Mouse (Mus musculus): ENCODE results near the gene Plcl1. TPM values are rescaled to one million over a fixed set of nuclear protein-coding genes. Genes with fewer than 3 reads are reported as not detected.
A peak's percentile ranks its signal among the peaks of the same experiment; 100 is the strongest.

The Plcl1 gene
- polyA plus RNA-seq, 1 experiment from 2014 or later: 3.9 TPM

DNA sequence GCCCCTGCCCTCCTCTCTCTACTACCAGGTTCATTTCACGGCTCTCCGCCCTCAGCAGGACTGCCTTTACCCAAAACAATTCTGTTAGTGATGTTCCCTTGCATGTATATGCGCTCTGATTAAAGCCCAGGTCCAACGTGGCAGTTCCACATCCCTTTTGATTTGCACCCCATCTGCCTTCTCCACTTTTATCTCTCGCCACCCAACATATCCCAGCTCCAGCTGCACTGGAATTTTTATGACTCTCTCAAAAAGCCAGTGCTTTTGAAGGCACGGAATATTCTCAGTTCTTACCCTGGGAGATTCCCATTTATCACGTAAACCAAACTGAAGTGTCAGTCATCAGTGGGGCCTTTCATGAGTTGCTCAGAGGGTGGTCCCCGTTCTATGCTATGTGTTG lies 200.7 kb downstream of the Plcl1 start:
- H3K9ac ChIP-seq (replicated peaks; ENCODE audit: low read length): no peak overlapping the region
- no peak for ATAC-seq (ENCODE audit: low FRiP score, low TSS enrichment)

DNA sequence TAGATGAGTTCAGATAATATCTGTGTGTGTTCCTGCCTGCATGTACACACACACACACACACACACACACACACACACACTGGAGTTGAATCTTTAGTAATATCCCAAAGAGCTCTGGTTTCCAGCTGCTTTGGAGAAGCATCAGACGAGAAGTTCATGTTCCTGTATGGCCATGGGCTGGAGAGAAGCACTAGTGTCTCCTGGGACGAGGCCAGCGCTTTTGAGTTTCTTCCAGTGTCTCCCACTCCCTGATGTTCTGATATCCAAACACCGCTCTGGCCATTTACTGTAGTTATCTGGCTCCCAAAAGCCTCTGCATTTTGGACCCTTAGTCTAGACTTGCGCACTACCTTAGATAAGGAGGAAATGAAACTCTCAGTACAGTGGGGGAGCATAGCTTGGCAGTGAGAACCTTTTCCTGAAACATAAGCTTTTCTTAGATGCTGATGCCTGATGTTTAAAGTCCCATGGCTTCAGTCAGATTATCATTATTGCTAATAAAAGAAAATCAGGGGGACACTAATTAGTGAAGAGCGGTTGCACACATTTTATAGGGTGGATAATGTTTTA lies 207.1 kb downstream of the Plcl1 start:
- no peak overlapping the region for H3K9ac ChIP-seq (replicated peaks; ENCODE audit: low read length)
- no peaks in the 10 kb centered on the region for H3K27me3 ChIP-seq (ENCODE audit: insufficient read depth, low read length)
- no peak overlapping the region for H3K27ac ChIP-seq (ENCODE audit: low read length)
- no peaks in the 10 kb centered on the region for H3K9me3 ChIP-seq (ENCODE audit: low read length)
- H3K36me3 ChIP-seq (ENCODE audit: insufficient read depth, low read length): no peaks in the 10 kb centered on the region
- WGBS: 81% methylated on average over 6 of the region's 6 CpGs
- no peak for ATAC-seq (ENCODE audit: low FRiP score, low TSS enrichment)
- peaks cover 14% of the 10 kb centered on the region; the same call in 1 of the 2 replicates for H3K4me1 ChIP-seq (ENCODE audit: insufficient read depth, low read length)
- no peak overlapping the region for H3K4me2 ChIP-seq (replicated peaks; ENCODE audit: low read depth, low read length)
- H3K4me3 ChIP-seq (ENCODE audit: low read length): no peak overlapping the region

More for the DNA sequence above, 200.7 kb downstream of the Plcl1 start:
- no peak overlapping the region for H3K4me3 ChIP-seq (ENCODE audit: low read length)
- no peaks in the 10 kb centered on the region for H3K9me3 ChIP-seq (ENCODE audit: low read length)
- no peaks in the 10 kb centered on the region for H3K27me3 ChIP-seq (ENCODE audit: insufficient read depth, low read length)
- no peaks in the 10 kb centered on the region for H3K36me3 ChIP-seq (ENCODE audit: insufficient read depth, low read length)
- WGBS: 36% methylated on average over 8 of the region's 8 CpGs
- H3K27ac ChIP-seq (ENCODE audit: low read length): peak overlapping the region; percentile 61
- peaks cover 31% of the 10 kb centered on the region for H3K4me1 ChIP-seq (ENCODE audit: insufficient read depth, low read length)
- H3K4me2 ChIP-seq (replicated peaks; ENCODE audit: low read depth, low read length): no peak overlapping the region

DNA sequence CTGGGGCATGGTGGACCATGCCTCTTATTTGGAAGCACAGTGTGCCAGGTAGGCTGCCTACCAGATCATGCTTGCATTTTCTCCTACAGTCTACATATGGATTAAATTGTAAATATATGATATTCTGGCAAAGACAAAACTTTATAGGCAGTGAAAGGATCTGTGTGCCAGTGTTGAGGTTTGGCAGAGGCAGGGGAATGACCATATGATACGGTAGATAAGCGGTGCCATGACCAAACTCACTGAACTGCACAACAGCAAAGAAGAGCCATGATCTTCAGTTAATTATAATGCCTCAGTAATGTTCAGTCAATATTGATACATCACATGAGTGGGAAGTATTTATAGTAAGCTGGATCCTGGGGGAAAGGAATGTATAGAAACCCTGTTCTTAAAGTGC lies 212.1 kb downstream of the Plcl1 start:
- Histone ChIP-seq H3K4me3 (ENCODE audit: low read length) (no peak overlapping the region), H3K27ac (ENCODE audit: low read length) (no peak overlapping the region), H3K9me3 (ENCODE audit: low read length) (no peaks in the 10 kb centered on the region), H3K4me1 (ENCODE audit: insufficient read depth, low read length) (peaks cover 7% of the 10 kb centered on the region; the same call in 1 of the 2 replicates), H3K9ac (replicated peaks; ENCODE audit: low read length) (no peak overlapping the region), H3K4me2 (replicated peaks; ENCODE audit: low read depth, low read length) (no peak overlapping the region), H3K27me3 (ENCODE audit: insufficient read depth, low read length) (no peaks in the 10 kb centered on the region), H3K36me3 (ENCODE audit: insufficient read depth, low read length) (no peaks in the 10 kb centered on the region)
- ATAC-seq (ENCODE audit: low FRiP score, low TSS enrichment): no peak
- 97% methylated on average over 2 of the region's 2 CpGs for WGBS

DNA sequence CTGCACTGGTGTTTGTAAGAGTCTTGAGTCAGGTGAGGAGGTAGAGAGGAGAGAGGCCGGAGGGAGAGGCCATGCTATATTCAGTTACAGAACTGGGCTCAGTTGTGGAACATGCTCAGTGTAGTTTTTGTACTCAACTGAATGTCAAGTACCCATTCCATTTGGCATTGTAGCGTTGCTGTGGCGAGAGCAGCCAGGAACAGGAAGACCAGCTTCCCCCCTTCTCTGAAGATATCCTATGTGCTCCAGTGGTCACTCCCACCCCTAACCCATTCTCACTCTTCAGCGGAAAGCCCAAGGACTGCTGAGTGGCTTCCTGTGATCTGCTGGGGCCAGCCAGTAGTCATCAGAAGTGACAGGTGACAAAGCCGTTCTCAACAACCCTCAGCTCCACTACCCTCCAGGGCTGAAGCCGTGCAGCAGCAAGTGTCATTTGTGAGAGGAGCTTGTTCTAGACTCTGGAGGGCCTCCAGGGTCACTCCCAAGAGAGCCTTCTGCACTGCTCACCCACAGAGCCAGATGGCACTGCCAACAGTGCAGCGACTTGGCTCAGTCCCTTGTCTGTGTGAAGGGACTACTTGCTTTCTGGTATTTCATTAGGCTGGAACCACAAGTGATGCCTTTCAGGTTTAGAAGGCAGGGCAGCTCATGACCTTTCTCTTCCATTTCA lies 213.0 kb downstream of the Plcl1 start:
- WGBS: 52% methylated on average over 7 of the region's 7 CpGs
- H3K9ac ChIP-seq (replicated peaks; ENCODE audit: low read length): no peak overlapping the region
- H3K4me3 ChIP-seq (ENCODE audit: low read length): no peak overlapping the region
- H3K27ac ChIP-seq (ENCODE audit: low read length): peak overlapping the region; percentile 34; the same call in 1 of the 2 replicates
- no peaks in the 10 kb centered on the region for H3K9me3 ChIP-seq (ENCODE audit: low read length)
- H3K36me3 ChIP-seq (ENCODE audit: insufficient read depth, low read length): no peaks in the 10 kb centered on the region
- H3K4me1 ChIP-seq (ENCODE audit: insufficient read depth, low read length): peaks cover 7% of the 10 kb centered on the region; the same call in 1 of the 2 replicates
- no peaks in the 10 kb centered on the region for H3K27me3 ChIP-seq (ENCODE audit: insufficient read depth, low read length)
- H3K4me2 ChIP-seq (replicated peaks; ENCODE audit: low read depth, low read length): no peak overlapping the region
- peak; percentile 57 for ATAC-seq (ENCODE audit: low FRiP score, low TSS enrichment)

DNA sequence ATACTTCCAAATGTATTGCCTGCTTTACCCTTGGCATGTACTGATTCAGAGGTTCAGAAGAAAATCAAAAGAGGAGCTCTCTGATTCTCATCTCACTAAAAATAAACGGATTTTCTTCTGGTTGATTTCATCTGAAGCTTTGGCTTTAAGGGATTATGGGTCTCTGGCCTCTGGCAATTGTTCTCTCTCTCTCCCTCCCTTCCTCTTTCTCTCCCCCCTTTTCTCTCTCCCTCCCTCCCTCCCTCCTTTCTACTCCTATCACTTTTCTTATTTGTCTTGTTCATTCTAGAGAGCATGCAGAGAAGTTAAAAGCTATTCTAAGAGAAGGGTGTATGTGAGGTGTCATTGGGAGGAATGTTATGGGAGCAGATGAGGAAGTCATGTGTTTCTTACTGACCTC lies 225.8 kb downstream of the Plcl1 start:
- WGBS: 59% methylated on average over 1 of the region's 1 CpGs
- no peak for ATAC-seq (ENCODE audit: low FRiP score, low TSS enrichment)

DNA sequence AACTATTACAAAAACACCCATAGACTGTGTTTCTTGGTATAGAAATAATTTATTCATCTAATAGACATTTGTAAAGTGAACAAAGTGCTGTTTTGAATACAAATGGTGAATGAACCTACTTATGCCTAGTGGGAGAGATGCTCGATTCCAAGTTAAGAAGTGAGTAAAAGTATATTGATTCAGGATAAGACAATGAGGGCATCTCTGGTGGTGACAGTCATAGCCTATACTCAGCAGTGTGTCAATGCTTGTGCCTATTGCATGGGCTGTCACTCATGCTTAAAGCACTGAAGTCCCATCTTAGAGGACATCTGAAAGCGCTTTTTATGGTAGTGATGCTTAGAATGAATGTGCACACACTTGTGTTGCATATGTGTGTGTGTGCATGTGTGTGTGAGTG lies 226.3 kb downstream of the Plcl1 start:
- Histone ChIP-seq H3K27ac (ENCODE audit: low read length) (no peak overlapping the region), H3K9ac (replicated peaks; ENCODE audit: low read length) (no peak overlapping the region), H3K27me3 (ENCODE audit: insufficient read depth, low read length) (no peaks in the 10 kb centered on the region), H3K9me3 (ENCODE audit: low read length) (no peaks in the 10 kb centered on the region), H3K4me2 (replicated peaks; ENCODE audit: low read depth, low read length) (no peak overlapping the region), H3K4me1 (ENCODE audit: insufficient read depth, low read length) (peaks cover 6% of the 10 kb centered on the region; the same call in 1 of the 2 replicates), H3K36me3 (ENCODE audit: insufficient read depth, low read length) (no peaks in the 10 kb centered on the region), H3K4me3 (ENCODE audit: low read length) (no peak overlapping the region)
- no peak for ATAC-seq (ENCODE audit: low FRiP score, low TSS enrichment)
- 84% methylated on average over 2 of the region's 2 CpGs for WGBS

More for the DNA sequence above, 225.8 kb downstream of the Plcl1 start:
- no peak overlapping the region for H3K4me3 ChIP-seq (ENCODE audit: low read length)
- H3K27me3 ChIP-seq (ENCODE audit: insufficient read depth, low read length): no peaks in the 10 kb centered on the region
- no peaks in the 10 kb centered on the region for H3K9me3 ChIP-seq (ENCODE audit: low read length)
- no peak overlapping the region for H3K4me2 ChIP-seq (replicated peaks; ENCODE audit: low read depth, low read length)
- H3K9ac ChIP-seq (replicated peaks; ENCODE audit: low read length): no peak overlapping the region
- H3K36me3 ChIP-seq (ENCODE audit: insufficient read depth, low read length): no peaks in the 10 kb centered on the region
- H3K4me1 ChIP-seq (ENCODE audit: insufficient read depth, low read length): peaks cover 6% of the 10 kb centered on the region; the same call in 1 of the 2 replicates
- H3K27ac ChIP-seq (ENCODE audit: low read length): no peak overlapping the region

DNA sequence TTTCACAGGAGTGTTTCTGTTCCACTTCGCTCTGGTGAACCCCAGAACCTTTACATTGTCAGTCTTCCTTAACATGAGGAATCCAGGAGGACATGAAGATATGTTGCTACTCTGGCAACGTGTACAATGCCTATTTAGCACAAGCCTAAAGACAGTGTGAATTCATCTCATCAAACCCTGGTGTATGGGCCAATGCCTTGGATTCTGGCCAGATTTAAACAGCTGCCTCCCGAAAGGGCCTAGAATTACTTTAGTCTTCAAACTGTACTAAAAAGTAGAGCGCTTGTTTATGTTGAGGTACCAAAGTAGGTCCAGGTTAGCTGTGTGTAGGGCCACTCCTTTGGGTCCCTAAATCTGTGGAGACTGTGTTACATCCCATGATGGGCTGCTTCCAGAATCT lies 227.6 kb downstream of the Plcl1 start:
- Histone ChIP-seq H3K4me2 (replicated peaks; ENCODE audit: low read depth, low read length) (no peak overlapping the region), H3K9ac (replicated peaks; ENCODE audit: low read length) (no peak overlapping the region), H3K4me1 (ENCODE audit: insufficient read depth, low read length) (peaks cover 6% of the 10 kb centered on the region; the same call in 1 of the 2 replicates), H3K27ac (ENCODE audit: low read length) (no peak overlapping the region), H3K4me3 (ENCODE audit: low read length) (no peak overlapping the region), H3K36me3 (ENCODE audit: insufficient read depth, low read length) (no peaks in the 10 kb centered on the region), H3K27me3 (ENCODE audit: insufficient read depth, low read length) (no peaks in the 10 kb centered on the region), H3K9me3 (ENCODE audit: low read length) (no peaks in the 10 kb centered on the region)
- no peak for ATAC-seq (ENCODE audit: low FRiP score, low TSS enrichment)
- 83% methylated on average over 4 of the region's 4 CpGs for WGBS

DNA sequence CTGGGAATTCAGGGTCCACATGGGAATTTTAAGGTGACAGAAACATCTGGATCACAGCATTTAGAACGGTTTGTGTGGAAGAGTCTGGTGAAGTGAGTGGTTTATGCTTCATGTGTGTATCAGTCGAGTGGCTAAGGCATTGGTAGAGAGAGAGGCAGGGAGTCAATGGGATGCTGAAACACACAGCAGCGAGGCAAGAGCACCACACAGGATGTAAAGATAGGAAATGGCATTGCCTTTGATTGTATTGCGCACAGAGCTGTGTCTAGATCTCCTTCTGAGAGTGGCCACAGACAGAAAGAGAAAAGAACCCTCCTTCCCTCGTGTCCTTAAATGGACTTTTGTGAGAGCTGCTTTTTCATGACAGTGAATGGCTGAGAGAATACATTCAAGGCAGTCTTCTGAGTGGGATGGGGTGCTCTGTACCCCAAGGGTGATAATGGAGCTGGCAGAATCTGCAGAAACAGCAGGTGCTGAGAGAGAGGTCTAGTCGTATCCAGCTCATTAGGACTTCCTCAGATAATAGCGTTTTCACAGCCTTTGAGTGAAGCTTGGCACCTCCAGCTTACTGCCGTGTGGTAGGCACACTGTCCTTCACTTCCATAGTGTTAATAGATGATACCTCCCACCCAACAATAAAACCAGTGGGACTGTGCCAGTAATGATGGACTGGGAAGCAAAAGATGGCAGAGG lies 253.9 kb downstream of the Plcl1 start:
- no peak overlapping the region for H3K27ac ChIP-seq (ENCODE audit: low read length)
- 70% methylated on average over 8 of the region's 8 CpGs for WGBS
- no peak overlapping the region for H3K4me3 ChIP-seq (ENCODE audit: low read length)
- peaks cover under 1% of the 10 kb centered on the region; the same call in 1 of the 2 replicates for H3K4me1 ChIP-seq (ENCODE audit: insufficient read depth, low read length)
- H3K9me3 ChIP-seq (ENCODE audit: low read length): no peaks in the 10 kb centered on the region
- no peak overlapping the region for H3K9ac ChIP-seq (replicated peaks; ENCODE audit: low read length)
- no peaks in the 10 kb centered on the region for H3K27me3 ChIP-seq (ENCODE audit: insufficient read depth, low read length)
- no peak overlapping the region for H3K4me2 ChIP-seq (replicated peaks; ENCODE audit: low read depth, low read length)
- no peaks in the 10 kb centered on the region for H3K36me3 ChIP-seq (ENCODE audit: insufficient read depth, low read length)
- ATAC-seq (ENCODE audit: low FRiP score, low TSS enrichment): no peak

DNA sequence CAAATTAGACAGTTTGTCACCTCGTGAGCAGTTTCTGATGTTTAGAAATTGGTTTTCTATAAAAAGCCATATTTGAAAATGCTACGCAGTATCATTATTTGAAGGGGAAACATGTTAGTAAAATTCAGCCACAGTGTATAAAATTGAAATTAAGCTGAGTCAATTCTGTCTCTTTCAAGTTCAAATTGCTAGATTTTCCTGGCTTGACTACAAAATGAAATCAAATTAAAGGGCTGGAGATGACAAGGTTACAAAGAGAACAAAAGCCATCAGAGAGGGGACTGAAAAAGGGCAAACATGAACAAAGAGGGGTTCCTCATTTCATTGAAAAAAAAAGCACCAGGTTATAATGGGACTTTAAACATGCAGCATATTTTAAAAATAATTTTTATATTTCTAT lies 255.7 kb downstream of the Plcl1 start:
- no peak overlapping the region for H3K4me3 ChIP-seq (ENCODE audit: low read length)
- peaks cover 7% of the 10 kb centered on the region for H3K4me1 ChIP-seq (ENCODE audit: insufficient read depth, low read length)
- no peak overlapping the region for H3K9ac ChIP-seq (replicated peaks; ENCODE audit: low read length)
- H3K27ac ChIP-seq (ENCODE audit: low read length): no peak overlapping the region
- H3K27me3 ChIP-seq (ENCODE audit: insufficient read depth, low read length): no peaks in the 10 kb centered on the region
- 82% methylated on average over 2 of the region's 2 CpGs for WGBS
- no peaks in the 10 kb centered on the region for H3K36me3 ChIP-seq (ENCODE audit: insufficient read depth, low read length)
- no peak overlapping the region for H3K4me2 ChIP-seq (replicated peaks; ENCODE audit: low read depth, low read length)
- no peaks in the 10 kb centered on the region for H3K9me3 ChIP-seq (ENCODE audit: low read length)
- no peak for ATAC-seq (ENCODE audit: low FRiP score, low TSS enrichment)
